Mouse (Mus musculus) embryo, embryonic 11.5 days (tissue): ENCODE measurements around the gene Itpk1.
A peak's percentile ranks its signal among the peaks of the same experiment; 100 is the strongest.

Experiments
- DNase-seq: peaks from one replicate; pipeline ENCODE4 v3.0.0-alpha.2; 2012; ENCODE audit warnings: low read depth, low spot score

Itpk1 gene

DNA sequence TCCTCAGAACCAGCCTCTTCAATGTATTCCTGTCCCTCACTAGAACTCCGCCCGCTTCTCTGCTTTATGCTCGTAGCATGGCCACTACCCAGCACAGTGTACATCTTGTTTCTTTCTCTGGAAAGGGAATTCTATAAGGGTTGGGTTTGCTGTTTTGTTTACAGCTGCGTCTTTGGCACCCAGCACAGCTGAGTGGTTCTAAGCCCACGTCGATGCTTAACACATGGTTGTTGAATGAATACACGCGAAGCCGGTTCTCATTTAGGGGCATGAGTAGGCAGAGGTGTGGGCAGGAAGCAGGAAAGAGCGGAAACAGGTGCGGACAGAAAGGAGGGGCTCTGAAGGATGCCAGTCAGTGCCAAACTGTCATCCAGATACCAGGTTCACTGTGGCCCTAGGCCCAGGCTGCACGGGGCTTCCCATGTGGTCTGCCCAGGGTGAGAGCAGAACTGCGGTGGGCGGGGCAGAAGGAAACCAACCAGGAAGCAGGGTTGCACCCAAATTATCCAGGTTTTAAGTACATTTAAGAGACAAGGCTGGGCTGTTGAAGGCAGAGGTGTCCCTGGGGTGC, 150.9 kb downstream of the Itpk1 start:
- DNase-seq = no peak

DNA sequence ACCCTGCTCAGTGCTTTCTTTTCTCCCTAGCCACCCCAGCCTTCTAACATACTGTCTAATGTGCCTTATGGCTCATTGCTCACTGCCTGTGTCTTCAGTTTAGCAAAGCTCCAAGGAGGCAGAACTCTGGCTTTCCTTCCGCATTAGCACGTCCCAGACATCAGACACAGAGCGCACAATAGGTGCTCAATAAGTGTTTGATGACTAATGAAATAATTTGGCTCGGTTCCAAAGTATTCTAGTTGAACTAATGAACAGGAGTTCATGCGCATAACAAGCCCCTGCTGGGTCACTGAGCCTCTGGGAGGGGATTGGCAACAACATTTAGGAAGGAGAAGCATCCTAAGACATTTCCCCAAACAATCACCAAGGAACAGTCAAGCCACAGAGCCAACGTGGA, 152.7 kb downstream of the Itpk1 start:
- no peak for DNase-seq

DNA sequence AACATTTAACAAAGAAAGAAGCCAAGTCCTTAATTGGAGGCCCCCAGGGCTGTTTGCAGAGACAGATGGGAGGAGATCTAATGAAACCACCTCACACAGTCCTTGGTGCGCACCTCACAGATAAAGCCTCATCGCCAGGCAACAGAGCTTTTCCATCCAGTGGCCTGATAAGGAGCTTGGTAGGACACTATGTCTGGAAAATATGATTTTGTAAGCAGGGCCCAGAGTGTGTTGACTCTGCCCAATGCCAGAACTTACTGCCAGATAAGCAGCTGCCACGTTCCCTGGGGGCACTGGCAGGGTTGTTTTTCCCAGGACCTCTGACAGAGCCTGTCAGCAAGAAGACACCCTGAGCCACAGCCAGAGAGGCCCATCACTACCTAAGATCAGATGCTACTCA, 153.5 kb downstream of the Itpk1 start:
- no peak for DNase-seq

DNA sequence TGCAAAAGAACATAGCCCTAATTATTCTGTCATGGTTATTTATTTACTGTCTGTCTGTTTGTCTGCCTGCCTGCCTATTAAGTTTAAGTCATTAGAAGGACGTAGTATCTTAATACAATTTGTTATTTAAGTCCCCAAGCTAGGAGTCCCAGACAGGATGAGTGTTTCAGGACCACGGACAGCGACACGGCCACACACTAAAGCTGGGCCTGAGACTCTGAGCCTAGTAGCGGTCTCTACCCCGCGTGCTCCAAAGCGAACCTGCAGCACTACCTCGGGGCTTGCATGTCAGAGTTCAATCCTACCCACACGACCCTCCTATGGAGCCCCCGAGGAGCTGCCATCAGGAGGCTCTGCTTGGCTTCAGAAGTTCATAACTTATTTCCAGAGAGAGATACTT, 154.2 kb downstream of the Itpk1 start:
- DNase-seq = peak; percentile 81

- no peak for DNase-seq
Observed at GRCm38 (mm10) chr12:102545122-102545521, 159.6 kb downstream of the Itpk1 start.

DNA sequence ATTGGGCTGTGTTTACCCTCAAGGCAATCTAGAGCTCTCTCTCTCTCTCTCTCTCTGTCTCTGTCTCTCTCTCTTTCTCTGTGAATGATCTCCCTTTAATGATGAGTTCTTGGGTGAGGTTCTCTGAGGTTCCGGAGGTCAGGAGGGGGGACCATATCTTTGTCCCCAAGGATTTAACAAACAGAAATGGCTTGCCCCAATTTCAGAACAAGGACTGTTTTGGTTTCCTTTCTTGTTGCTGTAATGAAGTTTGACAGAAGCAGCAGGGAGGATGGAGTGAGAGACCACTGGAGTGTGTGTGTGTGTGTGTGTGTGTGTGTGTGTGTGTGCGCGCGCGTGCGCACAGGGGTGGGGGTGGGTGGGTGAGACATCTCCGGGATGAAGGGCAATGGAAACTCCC, 163.6 kb downstream of the Itpk1 start:
- DNase-seq = no peak

GRCm38 (mm10) chr12:102540278-102540677, 164.5 kb downstream of the Itpk1 start:
- no peak for DNase-seq

- DNase-seq = no peak
Observed at GRCm38 (mm10) chr12:102535796-102536195, 168.9 kb downstream of the Itpk1 start.

DNA sequence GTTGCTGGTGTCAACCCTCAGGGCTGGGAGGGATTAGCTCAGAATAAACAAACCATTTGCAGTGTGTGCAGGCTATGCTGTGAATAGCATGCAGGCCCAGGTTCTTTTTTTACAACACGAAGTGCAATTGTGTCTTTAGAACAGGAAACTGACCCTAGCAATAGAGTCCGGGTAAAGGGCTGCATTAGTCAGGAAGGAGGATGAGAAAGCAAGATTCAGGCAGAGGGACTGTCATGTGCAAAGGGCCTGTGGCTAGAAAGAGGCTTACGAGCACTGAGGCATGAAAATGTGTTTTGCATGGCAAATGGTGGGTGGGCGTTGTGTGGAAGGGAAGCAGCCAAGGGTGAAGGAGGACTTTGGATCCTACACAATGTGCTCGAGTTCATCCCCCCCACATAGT, 176.7 kb downstream of the Itpk1 start:
- no peak for DNase-seq

- DNase-seq = peak; percentile 23
Observed at GRCm38 (mm10) chr12:102524760-102525159, 180.0 kb downstream of the Itpk1 start.

- DNase-seq = no peak
Observed at GRCm38 (mm10) chr12:102524216-102524615, 180.5 kb downstream of the Itpk1 start.

- DNase-seq = no peak
Observed at GRCm38 (mm10) chr12:102521777-102522319, 182.9 kb downstream of the Itpk1 start.

DNA sequence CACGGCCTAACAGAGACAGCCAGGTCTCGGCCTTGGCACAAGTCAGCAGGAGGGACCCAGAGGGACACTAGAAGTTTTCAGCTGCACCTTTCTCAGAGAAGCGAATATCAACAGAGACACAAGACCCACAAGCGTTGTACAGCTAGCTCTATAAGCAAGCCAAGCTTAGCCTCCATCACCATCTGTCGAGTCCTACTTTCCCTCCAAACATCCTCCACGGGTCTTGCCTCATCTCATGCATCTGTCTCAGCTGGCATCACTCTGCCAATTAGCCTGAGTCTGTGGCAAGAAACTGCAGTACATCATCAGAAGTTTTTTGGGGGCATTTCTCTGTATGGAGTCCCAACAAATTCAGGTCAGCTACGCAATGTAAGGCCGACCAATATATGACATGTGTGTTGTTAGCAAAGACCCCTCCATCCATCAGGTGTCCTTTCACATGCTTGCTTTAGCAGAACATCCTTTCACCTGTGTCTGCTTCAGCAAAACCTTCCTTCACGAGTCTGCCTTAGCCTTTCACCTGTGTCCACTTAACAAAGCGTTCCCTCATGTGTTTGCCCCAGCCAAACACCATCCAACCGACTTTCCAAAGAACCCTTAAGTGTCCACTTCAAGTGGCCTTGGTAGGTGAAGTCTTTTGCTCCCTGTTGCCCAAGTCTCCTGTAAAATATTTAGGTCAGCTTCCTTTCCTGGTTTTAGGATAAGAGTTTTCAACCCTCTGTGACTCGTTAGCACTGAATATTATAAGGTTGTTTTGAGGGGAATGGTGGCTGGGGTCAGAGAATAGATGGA, 184.6 kb downstream of the Itpk1 start:
- no peak for DNase-seq
